Mouse (Mus musculus): ENCODE results near the gene Gm11541. TPM values are rescaled to one million over a fixed set of nuclear protein-coding genes. Genes with fewer than 3 reads are reported as not detected.
"Not testable (repeated sequence)": the region's sequence is repeated elsewhere in the genome, so short reads cannot be mapped to it uniquely, and the experiment has no call there.

Gm11541 gene
- polyA plus RNA-seq, 1 experiment from 2014 or later: not detected

DNA sequence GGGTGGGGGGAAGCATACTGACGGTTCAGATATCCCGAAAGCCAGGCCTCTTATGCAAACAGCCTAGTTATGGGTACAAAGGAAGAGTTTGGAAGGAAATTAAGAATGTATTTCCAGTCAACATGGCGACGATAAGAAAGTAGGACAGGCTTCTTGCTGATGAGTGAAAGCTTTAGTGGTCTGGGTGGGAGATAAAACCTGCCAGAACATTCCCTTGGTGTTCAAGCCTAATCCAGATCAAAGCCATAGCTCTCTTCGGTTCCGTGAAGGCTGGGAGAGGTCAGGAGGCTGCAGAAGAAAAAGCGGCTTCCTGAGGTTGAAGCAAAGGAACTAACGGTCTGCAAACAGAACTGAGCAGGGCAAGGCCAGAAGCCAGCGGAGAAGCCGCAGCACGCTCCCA lies 12.9 kb upstream of the Gm11541 start:
- Histone ChIP-seq H3K4me1 (no peaks in the 10 kb centered on the region), H3K4me2 (peak overlapping the region; percentile 13), H3K4me3 (no peak overlapping the region), H3K27me3 (replicated peaks) (peaks cover 24% of the 10 kb centered on the region), H3K36me3 (no peaks in the 10 kb centered on the region), H3K9me3 (replicated peaks) (no peaks in the 10 kb centered on the region), H3K27ac (no peak overlapping the region), H3K9ac (no peak overlapping the region)
- ATAC-seq: no peak
- 46% methylated on average over 11 of the region's 11 CpGs for whole genome bisulfite sequencing (ENCODE audit: insufficient replicate concordance)

DNA sequence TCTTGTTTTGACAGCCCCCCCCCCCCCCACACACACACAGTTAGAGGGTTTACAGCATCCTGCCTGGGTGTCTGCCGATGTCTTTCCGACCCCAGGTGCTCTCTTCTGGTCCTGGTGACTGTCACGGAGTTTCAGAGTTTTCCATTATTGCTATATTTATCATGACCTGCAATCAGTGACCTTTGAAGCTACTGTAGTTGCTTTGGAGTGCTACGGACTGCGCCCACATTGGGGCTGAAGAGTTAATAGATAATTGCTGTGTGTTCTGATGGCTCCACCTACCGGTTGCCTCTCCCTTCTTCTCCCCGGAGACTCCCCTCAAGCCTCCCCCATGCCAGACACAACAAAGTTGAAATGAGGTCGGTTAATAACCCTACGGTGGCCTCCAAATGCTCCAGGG lies 12.5 kb upstream of the Gm11541 start:
- ATAC-seq: peak; percentile 49; the same call in 1 of the 2 replicates
- Histone ChIP-seq H3K4me2 (peak overlapping the region; percentile 13), H3K27me3 (replicated peaks) (peaks cover 21% of the 10 kb centered on the region), H3K4me1 (no peaks in the 10 kb centered on the region), H3K4me3 (no peak overlapping the region), H3K9me3 (replicated peaks) (no peaks in the 10 kb centered on the region), H3K9ac (no peak overlapping the region), H3K27ac (no peak overlapping the region), H3K36me3 (no peaks in the 10 kb centered on the region)
- 7% methylated on average over 9 of the region's 9 CpGs for WGBS (ENCODE audit: insufficient replicate concordance)

DNA sequence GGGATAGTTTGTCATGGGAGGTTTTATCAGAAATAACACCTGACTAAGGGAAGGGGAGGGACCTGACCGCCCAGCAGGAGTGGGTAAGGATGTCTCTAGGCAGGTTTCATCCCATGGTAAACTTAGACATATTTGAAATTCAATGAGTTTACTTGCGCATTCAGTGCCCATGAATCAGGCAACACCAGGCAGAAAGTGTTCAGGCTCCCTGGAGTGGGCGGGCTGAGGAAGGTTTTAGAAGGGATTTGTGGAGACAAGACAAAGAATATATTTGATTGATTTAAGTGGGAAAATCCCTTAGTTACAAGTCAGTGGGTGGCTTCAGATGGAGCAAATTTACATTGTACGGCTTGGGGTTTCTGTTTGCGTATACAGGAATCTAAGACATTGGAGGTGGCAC lies 11.3 kb upstream of the Gm11541 start:
- Histone ChIP-seq H3K4me3 (no peak overlapping the region), H3K27ac (no peak overlapping the region), H3K36me3 (no peaks in the 10 kb centered on the region), H3K9ac (no peak overlapping the region), H3K4me2 (no peak overlapping the region), H3K4me1 (no peaks in the 10 kb centered on the region), H3K27me3 (replicated peaks) (peaks cover 19% of the 10 kb centered on the region), H3K9me3 (replicated peaks) (no peaks in the 10 kb centered on the region)
- no peak for ATAC-seq
- 68% methylated on average over 5 of the region's 5 CpGs for WGBS (ENCODE audit: insufficient replicate concordance)

DNA sequence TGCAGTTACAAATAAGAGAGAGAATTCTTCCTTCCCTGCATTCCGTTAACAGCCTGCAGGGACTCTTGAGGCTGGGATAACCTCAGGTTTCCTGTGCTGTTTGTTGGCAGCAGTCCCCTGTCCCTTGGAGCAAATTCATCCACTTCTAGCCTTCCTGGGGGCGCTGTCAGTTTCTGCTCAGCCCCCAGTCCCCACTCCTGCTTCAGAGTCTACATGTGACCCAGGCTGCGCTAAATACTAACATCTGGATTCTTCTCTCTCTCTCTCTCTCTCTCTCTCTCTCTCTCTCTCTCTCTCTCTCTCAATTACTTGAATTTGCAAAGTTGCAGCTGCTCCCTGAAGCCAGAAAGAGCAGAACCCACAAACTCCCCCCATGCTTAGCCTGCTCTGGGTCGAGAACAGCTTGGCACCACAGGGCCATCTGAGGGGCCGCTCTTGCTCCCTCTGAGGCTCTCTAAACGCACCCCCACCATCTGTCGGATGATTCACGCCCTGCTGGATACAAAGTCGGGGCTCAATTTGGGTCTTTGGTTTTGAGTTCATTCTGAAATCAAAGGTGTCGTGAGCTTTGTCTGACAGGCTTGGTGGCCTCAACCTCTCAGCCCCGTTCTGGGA lies 9.1 kb upstream of the Gm11541 start:
- Histone ChIP-seq H3K9ac (no peak overlapping the region), H3K4me1 (no peaks in the 10 kb centered on the region), H3K36me3 (no peaks in the 10 kb centered on the region), H3K27ac (no peak overlapping the region), H3K4me3 (no peak overlapping the region), H3K9me3 (replicated peaks) (no peaks in the 10 kb centered on the region), H3K27me3 (replicated peaks) (peaks cover 19% of the 10 kb centered on the region), H3K4me2 (no peak overlapping the region)
- 33% methylated on average over 11 of the region's 11 CpGs for WGBS (ENCODE audit: insufficient replicate concordance)
- no peak for ATAC-seq

DNA sequence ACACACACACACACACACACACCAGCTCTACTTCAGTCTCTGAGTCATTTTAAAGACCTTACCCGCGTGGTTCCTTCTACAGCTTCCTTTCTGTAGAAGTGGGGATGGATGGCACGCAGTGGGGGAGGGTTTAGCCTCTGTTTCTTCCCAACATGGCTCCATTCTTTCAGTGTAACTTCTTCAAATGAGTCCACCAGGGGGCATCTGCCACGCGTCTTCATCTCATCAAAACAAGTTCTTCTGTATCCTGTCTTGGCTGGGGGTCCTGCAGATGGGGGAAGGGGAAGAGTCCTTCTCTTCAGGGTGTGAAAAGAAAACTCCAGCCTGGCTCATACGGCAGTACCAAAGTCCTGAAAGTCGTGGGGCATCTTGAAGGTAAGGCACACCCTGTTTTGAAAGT lies 279 bp downstream of the Gm11541 start:
- no peak for ATAC-seq
- H3K4me3 ChIP-seq: no peak overlapping the region
- no peaks in the 10 kb centered on the region for H3K4me1 ChIP-seq
- no peak overlapping the region for H3K4me2 ChIP-seq
- 37% methylated on average over 7 of the region's 7 CpGs for WGBS (ENCODE audit: insufficient replicate concordance)
- no peaks in the 10 kb centered on the region for H3K36me3 ChIP-seq
- no peak overlapping the region for H3K9ac ChIP-seq
- H3K27ac ChIP-seq: no peak overlapping the region
- H3K27me3 ChIP-seq (replicated peaks): peaks cover 18% of the 10 kb centered on the region; the same call in 1 of the 2 replicates
- no peaks in the 10 kb centered on the region for H3K9me3 ChIP-seq (replicated peaks)

DNA sequence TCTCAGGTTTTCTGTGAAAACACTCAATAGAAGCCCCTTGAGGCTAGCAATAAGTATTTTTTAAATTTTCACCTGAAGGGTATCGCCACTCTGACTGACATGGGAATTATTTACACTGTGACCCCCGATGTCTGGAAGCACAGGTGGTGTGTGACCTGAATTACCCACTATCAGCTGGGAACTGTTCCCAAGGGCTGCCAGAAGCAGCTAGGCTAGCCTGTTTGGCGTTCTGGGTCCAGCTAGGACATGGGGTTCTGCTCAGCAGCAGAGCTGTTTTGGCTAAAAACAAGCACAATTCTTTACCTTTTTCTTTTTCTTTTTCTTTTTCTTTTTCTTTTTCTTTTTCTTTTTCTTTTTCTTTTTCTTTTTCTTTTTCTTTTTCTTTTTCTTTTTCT lies 2.1 kb downstream of the Gm11541 start:
- no peak overlapping the region for H3K4me2 ChIP-seq
- no peak overlapping the region for H3K9ac ChIP-seq
- H3K27me3 ChIP-seq (replicated peaks): peaks cover 21% of the 10 kb centered on the region; the same call in 1 of the 2 replicates
- ATAC-seq: no peak
- no peaks in the 10 kb centered on the region for H3K9me3 ChIP-seq (replicated peaks)
- WGBS (ENCODE audit: insufficient replicate concordance): 58% methylated on average over 3 of the region's 3 CpGs
- H3K36me3 ChIP-seq: no peaks in the 10 kb centered on the region
- H3K27ac ChIP-seq: no peak overlapping the region
- no peak overlapping the region for H3K4me3 ChIP-seq
- no peaks in the 10 kb centered on the region for H3K4me1 ChIP-seq

DNA sequence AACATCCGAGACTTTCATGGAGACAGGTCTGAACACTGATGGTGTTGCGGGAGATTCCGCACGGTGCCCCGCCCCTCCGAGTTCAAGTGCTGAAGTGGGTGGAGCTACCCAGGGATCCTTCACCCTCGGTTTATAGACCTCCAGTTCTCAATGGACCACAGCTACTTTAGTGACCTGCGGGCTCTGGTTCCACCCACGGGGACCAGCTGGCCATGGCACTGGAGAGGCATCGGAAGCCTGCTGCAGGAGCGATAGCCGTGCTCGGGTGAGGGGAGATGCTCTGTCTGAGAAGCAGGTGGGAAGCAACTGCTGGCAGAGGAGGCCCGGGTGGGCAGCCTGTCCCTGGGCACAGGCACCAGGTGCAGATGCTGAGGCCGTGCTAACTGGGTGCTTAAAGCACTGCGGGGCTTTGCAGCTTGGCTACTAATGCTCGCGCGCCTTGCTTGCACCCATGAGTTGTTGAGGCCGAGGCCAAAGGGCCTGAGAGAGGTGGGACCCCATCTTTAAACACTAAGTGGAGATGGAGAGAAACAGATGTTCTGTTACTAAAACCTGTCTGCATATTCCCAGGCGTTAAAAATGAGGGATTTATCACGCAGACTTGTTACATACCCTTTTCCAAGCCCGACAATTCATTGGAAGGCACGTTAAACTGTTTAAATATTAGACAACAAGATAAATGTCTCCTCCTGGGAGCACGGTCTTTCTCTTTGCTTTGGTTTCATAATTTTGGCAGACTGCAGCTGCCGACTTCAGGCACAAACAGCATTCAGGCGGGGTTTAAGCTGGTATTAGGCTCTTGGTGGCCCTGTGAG lies 2.7 kb downstream of the Gm11541 start:
- H3K27me3 ChIP-seq (replicated peaks): peaks cover 21% of the 10 kb centered on the region; the same call in 1 of the 2 replicates
- no peak overlapping the region for H3K4me2 ChIP-seq
- no peak overlapping the region for H3K4me3 ChIP-seq
- no peaks in the 10 kb centered on the region for H3K4me1 ChIP-seq
- no peak overlapping the region for H3K9ac ChIP-seq
- 58% methylated on average over 27 of the region's 27 CpGs for WGBS (ENCODE audit: insufficient replicate concordance)
- H3K9me3 ChIP-seq (replicated peaks): no peaks in the 10 kb centered on the region
- H3K36me3 ChIP-seq: no peaks in the 10 kb centered on the region
- ATAC-seq: no peak
- no peak overlapping the region for H3K27ac ChIP-seq

DNA sequence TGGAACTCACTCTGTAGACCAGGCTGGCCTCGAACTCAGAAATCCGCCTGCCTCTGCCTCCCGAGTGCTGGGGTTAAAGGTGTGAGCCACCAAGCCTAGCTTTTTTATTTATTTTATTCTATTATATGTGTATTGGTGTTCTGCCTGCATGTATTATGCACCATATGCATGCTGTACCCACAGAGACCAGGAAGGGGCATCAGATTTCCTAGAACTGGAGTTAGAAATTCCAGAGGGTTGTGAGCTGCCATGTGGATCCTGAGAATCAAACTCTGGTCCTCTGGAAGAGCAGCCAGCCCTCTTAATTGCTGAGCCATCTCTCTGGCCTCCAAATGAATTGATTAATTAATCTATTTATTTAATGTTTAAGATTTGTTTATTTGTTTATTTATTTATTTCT lies 4.9 kb downstream of the Gm11541 start:
- no peak overlapping the region for H3K4me2 ChIP-seq
- WGBS (ENCODE audit: insufficient replicate concordance): 74% methylated on average over 3 of the region's 3 CpGs
- H3K4me3 ChIP-seq: no peak overlapping the region
- H3K27ac ChIP-seq: no peak overlapping the region
- no peaks in the 10 kb centered on the region for H3K4me1 ChIP-seq
- H3K9ac ChIP-seq: no peak overlapping the region
- peaks cover 21% of the 10 kb centered on the region; the same call in 1 of the 2 replicates for H3K27me3 ChIP-seq (replicated peaks)
- no peaks in the 10 kb centered on the region for H3K9me3 ChIP-seq (replicated peaks)
- no peak for ATAC-seq
- H3K36me3 ChIP-seq: no peaks in the 10 kb centered on the region

DNA sequence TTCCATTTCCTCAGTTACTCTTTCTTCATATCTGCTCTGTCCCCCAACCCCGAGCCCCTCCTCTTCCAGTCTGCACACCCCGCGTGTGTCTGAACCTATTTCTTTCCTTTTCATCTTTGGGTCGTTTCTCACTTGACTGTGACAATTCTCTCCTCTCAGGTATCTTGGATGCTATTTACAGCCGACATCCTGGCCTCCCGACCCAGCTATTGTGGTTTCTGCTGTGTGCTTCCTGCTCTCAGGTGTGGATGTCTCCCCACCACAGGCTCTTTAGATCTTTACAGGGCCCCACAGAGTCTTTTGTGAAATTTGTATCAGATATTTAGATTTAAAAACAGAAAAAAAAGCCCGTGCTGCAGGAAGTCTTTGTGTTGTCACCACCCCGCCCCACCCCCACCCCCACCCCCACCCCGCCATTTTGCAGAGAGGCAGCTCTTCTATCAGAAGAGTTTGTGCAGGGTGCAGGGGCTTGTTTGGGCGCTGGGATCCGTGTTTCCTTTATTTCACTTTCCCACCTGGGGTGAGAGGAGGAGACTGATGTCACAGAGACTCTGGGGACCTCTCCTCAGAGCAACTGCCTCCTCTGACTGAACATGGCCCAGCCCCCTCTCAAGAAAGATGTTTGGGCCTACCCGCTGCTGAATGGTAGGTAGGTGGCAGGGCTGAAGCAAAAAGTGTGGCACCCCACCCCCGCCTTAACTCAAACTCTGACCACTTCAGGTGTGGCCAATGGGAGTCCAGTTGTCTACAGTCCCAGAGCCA lies 6.4 kb downstream of the Gm11541 start:
- no peak for ATAC-seq
- H3K4me1 ChIP-seq: no peaks in the 10 kb centered on the region
- WGBS (ENCODE audit: insufficient replicate concordance): 34% methylated on average over 13 of the region's 13 CpGs
- H3K27me3 ChIP-seq (replicated peaks): peaks cover 17% of the 10 kb centered on the region; the same call in 1 of the 2 replicates
- H3K9ac ChIP-seq: no peak overlapping the region
- H3K9me3 ChIP-seq (replicated peaks): no peaks in the 10 kb centered on the region
- no peak overlapping the region for H3K27ac ChIP-seq
- H3K36me3 ChIP-seq: no peaks in the 10 kb centered on the region
- H3K4me3 ChIP-seq: no peak overlapping the region
- no peak overlapping the region for H3K4me2 ChIP-seq

DNA sequence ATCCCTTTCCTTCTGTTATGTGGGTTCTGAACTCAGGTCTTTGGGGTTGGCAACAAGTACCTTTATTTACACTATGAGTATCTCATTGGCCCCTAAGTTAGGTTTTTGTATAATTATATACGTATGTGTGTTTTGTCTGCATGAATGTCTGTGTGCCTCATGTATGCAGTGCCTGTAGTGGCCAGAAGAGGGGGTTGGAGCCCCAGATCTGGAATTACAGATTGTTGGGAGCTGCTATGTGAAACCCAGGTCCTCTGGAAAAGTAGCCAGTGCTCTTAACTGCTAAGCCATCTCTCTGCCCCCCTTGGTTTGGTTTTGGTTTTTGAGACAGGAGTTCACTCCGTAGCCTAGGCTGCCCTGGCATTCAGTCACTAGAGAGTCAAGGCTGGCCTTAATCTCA lies 7.2 kb downstream of the Gm11541 start:
- Histone ChIP-seq H3K4me2 (no peak overlapping the region), H3K27me3 (replicated peaks) (peaks cover 14% of the 10 kb centered on the region; the same call in 1 of the 2 replicates), H3K4me3 (no peak overlapping the region), H3K9me3 (replicated peaks) (no peaks in the 10 kb centered on the region), H3K27ac (no peak overlapping the region), H3K36me3 (no peaks in the 10 kb centered on the region), H3K4me1 (no peaks in the 10 kb centered on the region), H3K9ac (no peak overlapping the region)
- 77% methylated on average over 2 of the region's 2 CpGs for WGBS (ENCODE audit: insufficient replicate concordance)
- ATAC-seq: no peak

DNA sequence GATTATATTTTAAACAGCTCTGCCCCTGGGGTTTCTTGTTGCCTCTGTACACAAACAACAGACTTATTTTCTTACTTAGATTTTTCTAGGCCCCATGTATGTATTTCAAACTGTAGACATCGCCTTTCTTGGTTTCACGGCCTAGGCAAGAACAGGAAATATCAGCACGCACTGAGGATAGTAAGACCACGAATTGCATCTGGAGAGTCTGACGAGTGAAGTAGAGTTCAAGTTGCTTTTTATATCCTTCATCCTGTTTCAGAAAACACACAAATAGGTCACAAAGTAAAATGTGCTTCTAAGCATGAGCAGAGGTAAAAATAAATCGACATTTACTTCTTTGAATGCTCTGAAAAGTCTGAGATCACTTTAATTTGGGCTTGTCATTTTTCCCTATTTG lies 8.8 kb downstream of the Gm11541 start:
- Histone ChIP-seq H3K36me3 (no peaks in the 10 kb centered on the region), H3K4me1 (no peaks in the 10 kb centered on the region), H3K4me2 (no peak overlapping the region), H3K9me3 (replicated peaks) (no peaks in the 10 kb centered on the region), H3K4me3 (no peak overlapping the region), H3K27ac (no peak overlapping the region), H3K9ac (no peak overlapping the region), H3K27me3 (replicated peaks) (0 out of 2 replicates have a peak, but pooled peaks cover 3% of the 10 kb centered on the region)
- no peak for ATAC-seq
- 43% methylated on average over 6 of the region's 6 CpGs for WGBS (ENCODE audit: insufficient replicate concordance)

DNA sequence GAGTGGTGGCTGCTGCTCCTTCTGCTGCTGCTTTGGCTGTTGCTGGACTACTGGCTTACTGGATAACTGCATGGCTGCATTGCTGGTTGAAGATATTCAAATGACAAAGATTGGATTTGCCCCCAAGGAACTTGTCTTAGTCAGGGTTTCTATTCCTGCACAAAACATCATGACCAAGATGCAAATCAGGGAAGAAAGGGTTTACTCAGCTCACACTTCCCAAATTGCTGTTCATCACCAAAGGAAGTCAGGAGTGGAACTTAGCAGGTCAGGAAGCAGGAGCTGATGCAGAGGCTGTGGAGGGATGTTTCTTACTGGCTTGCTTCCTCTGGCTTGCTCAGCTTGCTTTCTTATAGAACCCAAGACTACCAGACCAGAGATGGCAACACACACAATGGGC lies 11.8 kb downstream of the Gm11541 start:
- not testable (repeated sequence) for H3K4me1 ChIP-seq; H3K27me3 ChIP-seq (replicated peaks); H3K9ac ChIP-seq; H3K9me3 ChIP-seq (replicated peaks); H3K36me3 ChIP-seq; H3K4me3 ChIP-seq; H3K27ac ChIP-seq; H3K4me2 ChIP-seq; ATAC-seq
